Mouse (Mus musculus) layer of hippocampus, adult 2 months (tissue): ENCODE data around the gene Copb1. TPM values are rescaled to one million over a fixed set of nuclear protein-coding genes. Genes with fewer than 3 reads are reported as not detected.

ENCODE experiments used
- DNase-seq, 2 experiments: peaks; one replicate each; pipeline ENCODE4 v3.0.0; 2022; ENCODE audit warnings: low spot score in 2 of 2
- H3K27ac ChIP-seq: fragments of 200-600 bp; 2 replicates; pipeline ENCODE4 v1.8.1; 2022
- H3K4me3 ChIP-seq: fragments of 200-600 bp; 2 replicates; pipeline ENCODE4 v1.8.1; 2022; ENCODE audit warnings: mild to moderate bottlenecking
- CTCF ChIP-seq: fragments of 200-600 bp; conservative IDR thresholded peaks from 2 replicates; pipeline ENCODE4 v1.8.1; 2022; ENCODE audit warnings: antibody characterized with exemption, mild to moderate bottlenecking, moderate library complexity
- total RNA-seq, 2 experiments: library from RNA; stranded (reverse); gene quantifications; 2 replicates each; pipeline ENCODE4 v1.2.3; 2021

Gene Copb1
- total RNA-seq, 2 experiments from 2014 or later = 60.7 to 61.2 TPM

GRCm38 (mm10) chr7:114176588-114176987, 77.9 kb downstream of the Copb1 start:
- no peak for DNase-seq
- Histone ChIP-seq H3K4me3 (no peak overlapping the region), H3K27ac (no peak overlapping the region)
- no peak for TF ChIP-seq CTCF

DNA sequence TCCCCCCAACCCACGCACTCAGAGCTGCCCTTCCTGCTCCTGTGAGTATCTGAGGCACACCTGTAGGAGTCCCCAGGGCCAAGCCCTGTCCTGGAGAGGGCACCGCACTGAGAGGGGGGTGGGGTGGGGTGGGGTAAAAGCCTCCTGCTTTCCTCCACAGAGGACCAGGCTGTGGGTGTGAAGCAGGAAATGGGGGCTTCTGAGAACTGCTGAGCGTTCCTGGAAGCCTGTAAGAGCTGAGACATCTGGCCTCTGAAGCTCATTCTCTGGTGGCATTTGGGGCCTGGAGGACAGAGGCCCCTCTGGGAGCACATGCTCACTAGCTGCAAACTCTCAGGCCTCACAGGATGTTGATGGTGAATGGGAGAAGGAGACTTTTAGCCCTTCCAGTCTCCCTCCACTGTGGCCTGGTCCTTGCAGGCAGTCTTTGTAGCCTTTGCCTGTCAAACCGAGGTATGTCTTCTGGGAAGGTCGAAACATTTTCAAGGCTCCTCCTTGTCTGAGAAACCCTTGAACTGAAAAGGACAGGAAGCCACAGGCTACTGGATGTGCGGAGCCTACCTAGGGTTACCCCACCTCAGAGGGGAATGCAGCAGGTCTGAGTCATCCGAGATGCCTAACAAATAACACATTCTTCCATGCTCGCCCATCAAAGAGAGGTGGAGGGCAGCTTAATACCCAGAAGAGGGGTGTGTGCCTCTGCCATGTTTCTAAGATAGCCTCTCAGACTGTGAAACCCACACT, 83.0 kb downstream of the Copb1 start:
- Histone ChIP-seq H3K4me3 (no peak overlapping the region), H3K27ac (no peak overlapping the region)
- no peak for TF ChIP-seq CTCF
- DNase-seq = no peak

- Histone ChIP-seq H3K4me3 (no peak overlapping the region), H3K27ac (no peak overlapping the region)
- no peak for TF ChIP-seq CTCF
- DNase-seq = no peak
These were observed 84.5 kb downstream of the Copb1 start for GRCm38 (mm10) chr7:114169996-114170395.

DNA sequence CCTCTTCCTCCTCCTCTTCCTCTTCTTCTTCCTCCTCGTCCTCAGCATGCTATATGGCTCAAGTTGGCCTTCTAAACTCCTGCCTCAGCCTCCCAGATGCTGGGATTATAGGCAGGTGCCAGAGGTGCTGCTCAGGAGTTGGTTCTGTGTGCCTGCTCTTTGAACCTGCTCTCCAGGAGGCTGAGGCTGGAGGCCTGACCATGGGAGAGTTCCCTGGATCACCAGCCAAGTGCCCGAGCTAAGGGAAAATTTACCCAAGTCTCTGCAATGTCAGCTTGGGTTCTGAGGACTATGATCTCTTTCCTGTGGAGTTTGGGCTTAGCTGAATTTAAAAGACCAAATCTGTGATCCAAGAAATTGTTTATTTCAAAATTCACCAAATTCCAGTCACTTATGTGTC, 85.1 kb downstream of the Copb1 start:
- TF ChIP-seq CTCF = no peak
- H3K27ac ChIP-seq = no peak overlapping the region
- no peak overlapping the region for H3K4me3 ChIP-seq
- no peak for DNase-seq

Other genes starting within 250 kb of the Copb1 start
- 10 to 100 TPM; 26.0 to 27.6 TPM for gene Rras2, start 136.9 kb downstream of the Copb1 start, total RNA-seq
- 100 to 1,000 TPM; 110 to 117 TPM for gene Psma1, start 21.4 kb upstream of the Copb1 start, total RNA-seq
- 1 to 10 TPM; 8.3 to 8.9 TPM for gene Pde3b, start 160.6 kb upstream of the Copb1 start, total RNA-seq